Mouse (Mus musculus) liver, embryonic 14.5 days (tissue): Measurements from ENCODE around the gene Clcnka.

Source experiments
- CTCF ChIP-seq: IDR thresholded peaks from 2 replicates; pipeline ENCODE4 v1.5.1; 2016; ENCODE audit warnings: antibody characterized with exemption, low read depth, control low read depth
- EP300 ChIP-seq: IDR thresholded peaks from 2 replicates; pipeline ENCODE4 v1.6.1; 2016; ENCODE audit warnings: antibody characterized with exemption, low read depth

DNA sequence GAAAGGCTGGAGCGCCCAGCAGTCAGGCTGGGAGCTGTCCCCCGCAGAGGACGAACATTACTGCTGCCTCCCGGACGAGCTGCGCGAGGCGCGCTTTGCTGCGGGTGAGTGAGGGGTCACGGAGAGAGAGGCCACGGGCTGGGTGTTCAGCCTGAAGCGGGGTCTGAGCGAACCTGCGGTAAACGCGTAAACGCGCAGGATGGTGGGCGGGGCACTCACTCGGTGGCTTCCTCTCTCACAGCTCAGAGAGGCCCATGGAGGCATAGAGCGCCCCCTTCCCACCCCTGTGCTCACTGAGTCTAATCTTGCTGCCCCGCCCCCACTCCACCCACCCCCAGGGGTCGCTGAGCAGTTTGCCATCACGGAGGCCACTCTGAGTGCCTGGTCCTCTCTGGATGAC is 16.1 kb downstream of the Clcnka start:
- TF ChIP-seq CTCF, result no peak
- TF ChIP-seq EP300, result no peak
